Mouse (Mus musculus) midbrain, embryonic 13.5 days (tissue): ENCODE data around the gene Nhej1. TPM values are rescaled to one million over a fixed set of nuclear protein-coding genes. Genes with fewer than 3 reads are reported as not detected.

Source experiments
- ATAC-seq: fragments of 200-750 bp; cut with Nextera tagmentation; 2 replicates; pipeline ENCODE4 v1.8.0; 2017; ENCODE audit warnings: mild to moderate bottlenecking, moderate TSS enrichment, moderate library complexity
- H3K27ac ChIP-seq: fragments of 300-500 bp; sonication (generic); 2 replicates; pipeline ENCODE4 v1.5.1; 2015; ENCODE audit warnings: inconsistent platforms, mild to moderate bottlenecking, moderate library complexity
- H3K27me3 ChIP-seq: fragments of 300-500 bp; sonication (generic); 2 replicates; pipeline ENCODE4 v1.6.1; 2015; ENCODE audit warnings: mild to moderate bottlenecking, inconsistent platforms
- H3K36me3 ChIP-seq: fragments of 300-500 bp; sonication (generic); 2 replicates; pipeline ENCODE4 v1.6.1; 2015; ENCODE audit warnings: mild to moderate bottlenecking, inconsistent platforms
- H3K4me1 ChIP-seq: fragments of 300-500 bp; sonication (generic); replicated peaks from 2 replicates; pipeline ENCODE4 v1.6.1; 2015; ENCODE audit warnings: inconsistent platforms
- H3K4me2 ChIP-seq: fragments of 300-500 bp; sonication (generic); replicated peaks from 2 replicates; pipeline ENCODE4 v1.6.1; 2015; ENCODE audit warnings: moderate library complexity, mild to moderate bottlenecking, inconsistent platforms
- H3K4me3 ChIP-seq: fragments of 300-500 bp; sonication (generic); replicated peaks from 2 replicates; pipeline ENCODE4 v1.5.1; 2015; ENCODE audit warnings: mild to moderate bottlenecking, inconsistent platforms
- H3K9ac ChIP-seq: fragments of 300-500 bp; sonication (generic); replicated peaks from 2 replicates; pipeline ENCODE4 v1.6.1; 2015; ENCODE audit warnings: mild to moderate bottlenecking, inconsistent platforms
- H3K9me3 ChIP-seq: fragments of 300-500 bp; sonication (generic); 2 replicates; pipeline ENCODE4 v1.6.1; 2016; ENCODE audit warnings: mild to moderate bottlenecking, inconsistent platforms
- WGBS: fragments of 180-500 bp; shearing (Covaris S2); methylation state at CpG from one replicate; pipeline ENCODE4 v1.1.7; 2015; 5-methylcytosine and 5-hydroxymethylcytosine counted together
- polyA plus RNA-seq: library from polyadenylated mRNA; unstranded; fragments of >200 nt; fragmentation: Nextera tagmentation; extraction: Ambion mirVana; gene quantifications from 2 replicates; pipeline ENCODE4 v1.2.1, GENCODE M21; 2015

Gene Nhej1
- polyA plus RNA-seq = 8.6 and 8.7 TPM in 2 replicates

- Histone ChIP-seq H3K4me3 (peak within 1 kb of the TSS; percentile 55), H3K27me3 (no peaks in the 10 kb centered on the region), H3K4me2 (peak within 1 kb of the TSS; percentile 59), H3K9me3 (no peaks in the 10 kb centered on the region), H3K27ac (peak within 1 kb of the TSS; percentile 90), H3K4me1 (peaks cover 8% of the 10 kb centered on the region), H3K9ac (peak within 1 kb of the TSS; percentile 62), H3K36me3 (no peaks in the 10 kb centered on the region)
- 2% methylated on average over 56 of the region's 56 CpGs for WGBS
- peak; percentile 95 for ATAC-seq
These were observed at the start of gene Nhej1 for GRCm38 (mm10) chr1:75124346-75125321. Nhej1 (minus strand) TSS chr1:75125200.

GRCm38 (mm10) chr1:75168472-75169464 lies 43.8 kb upstream of the Nhej1 start, which contains the start of gene Zfand2b:
Zfand2b (plus strand) TSS chr1:75168646.
- Histone ChIP-seq H3K9ac (peak within 1 kb of the TSS; percentile 70), H3K4me3 (peak within 1 kb of the TSS; percentile 74), H3K36me3 (peaks cover 37% of the 10 kb centered on the region), H3K4me1 (peaks cover 14% of the 10 kb centered on the region), H3K9me3 (no peaks in the 10 kb centered on the region), H3K27me3 (no peaks in the 10 kb centered on the region), H3K27ac (peak within 1 kb of the TSS; percentile 86), H3K4me2 (peak within 1 kb of the TSS; percentile 65)
- peak; percentile 98 for ATAC-seq
- 2% methylated on average over 52 of the region's 59 CpGs for WGBS

GRCm38 (mm10) chr1:75168093-75168471 lies 43.1 kb upstream of the Nhej1 start:
- 8% methylated on average over 7 of the region's 7 CpGs for WGBS
- H3K36me3 ChIP-seq = peaks cover 31% of the 10 kb centered on the region
- H3K4me1 ChIP-seq = peaks cover 14% of the 10 kb centered on the region
- H3K4me2 ChIP-seq = peak overlapping the region; percentile 65
- peak overlapping the region; percentile 86 for H3K27ac ChIP-seq
- no peaks in the 10 kb centered on the region for H3K27me3 ChIP-seq
- H3K9ac ChIP-seq = peak overlapping the region; percentile 70
- no peaks in the 10 kb centered on the region for H3K9me3 ChIP-seq
- peak; percentile 53 for ATAC-seq
- H3K4me3 ChIP-seq = peak overlapping the region; percentile 74

GRCm38 (mm10) chr1:75160256-75160617 lies 35.2 kb upstream of the Nhej1 start:
- H3K4me2 ChIP-seq = no peak overlapping the region
- no peaks in the 10 kb centered on the region for H3K27me3 ChIP-seq
- no peak overlapping the region for H3K9ac ChIP-seq
- H3K27ac ChIP-seq = no peak overlapping the region
- 79% methylated on average over 4 of the region's 4 CpGs for WGBS
- H3K4me3 ChIP-seq = no peak overlapping the region
- ATAC-seq = no peak
- H3K36me3 ChIP-seq = no peaks in the 10 kb centered on the region
- H3K9me3 ChIP-seq = no peaks in the 10 kb centered on the region
- H3K4me1 ChIP-seq = no peaks in the 10 kb centered on the region

GRCm38 (mm10) chr1:75159540-75160255 lies 34.7 kb upstream of the Nhej1 start:
- no peaks in the 10 kb centered on the region for H3K9me3 ChIP-seq
- WGBS = 75% methylated on average over 5 of the region's 5 CpGs
- no peaks in the 10 kb centered on the region for H3K36me3 ChIP-seq

GRCm38 (mm10) chr1:75158990-75159389 lies 34.0 kb upstream of the Nhej1 start:
- H3K4me1 ChIP-seq = no peaks in the 10 kb centered on the region
- no peaks in the 10 kb centered on the region; the same call in 1 of the 2 replicates for H3K27me3 ChIP-seq
- no peak overlapping the region for H3K4me3 ChIP-seq
- no peak overlapping the region for H3K4me2 ChIP-seq
- no peaks in the 10 kb centered on the region for H3K9me3 ChIP-seq
- no peak overlapping the region for H3K9ac ChIP-seq
- no peaks in the 10 kb centered on the region for H3K36me3 ChIP-seq
- no peak overlapping the region for H3K27ac ChIP-seq
- ATAC-seq = no peak

More at GRCm38 (mm10) chr1:75159540-75160255, 34.7 kb upstream of the Nhej1 start:
- ATAC-seq = no peak
- Histone ChIP-seq H3K27me3 (no peaks in the 10 kb centered on the region), H3K4me2 (no peak overlapping the region), H3K9ac (no peak overlapping the region), H3K4me3 (no peak overlapping the region), H3K4me1 (no peaks in the 10 kb centered on the region), H3K27ac (no peak overlapping the region)

- 74% methylated on average over 3 of the region's 3 CpGs for WGBS
- Histone ChIP-seq H3K4me2 (no peak overlapping the region), H3K27me3 (no peaks in the 10 kb centered on the region; the same call in 1 of the 2 replicates), H3K9ac (no peak overlapping the region), H3K36me3 (no peaks in the 10 kb centered on the region), H3K27ac (no peak overlapping the region), H3K4me1 (no peaks in the 10 kb centered on the region), H3K9me3 (no peaks in the 10 kb centered on the region), H3K4me3 (no peak overlapping the region)
- ATAC-seq = no peak
These were observed 30.8 kb upstream of the Nhej1 start for GRCm38 (mm10) chr1:75155837-75156236.

GRCm38 (mm10) chr1:75148727-75149126 lies 23.7 kb upstream of the Nhej1 start:
- no peak for ATAC-seq
- Histone ChIP-seq H3K4me1 (peaks cover 13% of the 10 kb centered on the region), H3K9ac (no peak overlapping the region), H3K9me3 (no peaks in the 10 kb centered on the region), H3K36me3 (peaks cover 46% of the 10 kb centered on the region), H3K4me2 (no peak overlapping the region), H3K27me3 (no peaks in the 10 kb centered on the region), H3K4me3 (no peak overlapping the region), H3K27ac (no peak overlapping the region)
- WGBS = 92% methylated on average over 4 of the region's 4 CpGs

- no peak overlapping the region for H3K4me2 ChIP-seq
- WGBS = 84% methylated on average over 7 of the region's 7 CpGs
- no peak overlapping the region for H3K9ac ChIP-seq
- H3K9me3 ChIP-seq = no peaks in the 10 kb centered on the region
- H3K27ac ChIP-seq = no peak overlapping the region
- H3K27me3 ChIP-seq = no peaks in the 10 kb centered on the region
- H3K4me3 ChIP-seq = no peak overlapping the region
- peaks cover 46% of the 10 kb centered on the region for H3K36me3 ChIP-seq
- ATAC-seq = no peak
- peaks cover 19% of the 10 kb centered on the region for H3K4me1 ChIP-seq
These were observed 22.6 kb upstream of the Nhej1 start for GRCm38 (mm10) chr1:75147411-75148135.

- no peaks in the 10 kb centered on the region for H3K9me3 ChIP-seq
- H3K36me3 ChIP-seq = peaks cover 46% of the 10 kb centered on the region
- WGBS = 97% methylated on average over 3 of the region's 3 CpGs
- no peak overlapping the region for H3K4me3 ChIP-seq
- peaks cover 32% of the 10 kb centered on the region for H3K4me1 ChIP-seq
- no peaks in the 10 kb centered on the region for H3K27me3 ChIP-seq
- no peak for ATAC-seq
- H3K4me2 ChIP-seq = no peak overlapping the region
- no peak overlapping the region for H3K9ac ChIP-seq
- H3K27ac ChIP-seq = no peak overlapping the region
These were observed 20.6 kb upstream of the Nhej1 start for GRCm38 (mm10) chr1:75145589-75145988.
